Mouse (Mus musculus) gastrocnemius, postnatal 4 days (tissue): ENCODE measurements around the gene Gm21663. TPM values are rescaled to one million over a fixed set of nuclear protein-coding genes. Genes with fewer than 3 reads are reported as not detected.
"Not testable (repeated sequence)": the region's sequence is repeated elsewhere in the genome, so short reads cannot be mapped to it uniquely, and the experiment has no call there.

Experiments
- DNase-seq, 2 experiments: peaks; one replicate each; pipeline ENCODE4 v3.0.0; 2021 to 2022; ENCODE audit warnings: low spot score in 2 of 2, mixed read lengths in 2 of 2
- long read RNA-seq, 2 experiments: library from polyadenylated mRNA; stranded (forward); transcript quantifications; one replicate each; pipeline ENCODE4 v2.0.0; 2021
- total RNA-seq, 2 experiments: library from RNA; stranded (reverse); gene quantifications; 2 replicates each; pipeline ENCODE4 v1.2.3; 2021

Gm21663 gene
- not detected for total RNA-seq
- long read RNA-seq, experiment 1: 0 reads
- long read RNA-seq, experiment 2: 0 reads

GRCm38 (mm10) chr5:25942281-25942680 lies at the start of gene Gm21663:
TSS of gene Gm21663 (minus strand) at chr5:25942381.
- DNase-seq: not testable (repeated sequence)

DNA sequence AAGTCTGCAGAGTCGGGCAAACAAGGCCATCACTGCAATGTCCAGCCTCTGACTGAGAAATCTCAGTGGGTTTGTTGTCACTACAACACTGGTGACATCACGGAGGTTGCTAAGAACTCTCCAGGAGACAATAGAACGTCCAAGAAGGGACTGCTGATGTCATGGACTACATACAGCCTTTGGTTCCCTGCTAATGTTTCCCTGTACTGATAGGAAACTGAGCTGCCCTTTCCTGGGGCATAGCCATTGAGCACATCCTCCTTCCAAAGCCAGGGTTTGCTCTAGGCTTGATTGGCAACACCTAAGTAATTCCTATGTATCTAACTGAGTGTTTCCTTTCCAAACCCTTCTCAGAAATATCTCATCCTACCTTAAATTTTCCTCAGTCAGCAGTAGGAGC lies 46.4 kb upstream of the Gm21663 start, which contains the start of gene Gm21698:
Gm21698 (minus strand) TSS at position 101 of the 400 bp plus-strand sequence.
- not testable (repeated sequence) for DNase-seq

- not testable (repeated sequence) for DNase-seq
Observed at GRCm38 (mm10) chr5:25972563-25972962, 30.4 kb upstream of the Gm21663 start, which contains the start of gene Gm21680. TSS of gene Gm21680 (minus strand) at chr5:25972663.

GRCm38 (mm10) chr5:25957050-25957449 lies 14.9 kb upstream of the Gm21663 start:
- not testable (repeated sequence) for DNase-seq

DNA sequence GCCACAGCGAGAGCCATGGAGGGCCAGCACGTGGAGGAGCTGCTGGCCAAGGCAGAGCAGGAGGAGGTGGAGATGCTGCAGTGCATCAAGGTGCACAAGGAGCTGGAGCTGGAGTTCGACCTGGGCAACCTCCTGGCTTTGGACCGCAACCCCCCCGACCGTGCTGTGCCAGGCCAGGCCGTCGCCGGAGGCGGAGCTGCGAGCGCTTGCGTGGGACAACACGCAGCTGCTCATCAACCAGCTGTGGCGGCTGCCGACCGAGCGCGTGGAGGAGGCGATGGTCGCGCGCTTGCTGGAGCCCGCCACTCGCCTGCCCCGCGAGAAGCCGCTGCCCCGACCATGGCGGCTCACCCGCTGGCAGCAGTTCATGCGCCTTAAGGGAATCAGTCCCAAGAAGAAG lies 14.4 kb upstream of the Gm21663 start:
- not testable (repeated sequence) for DNase-seq

DNA sequence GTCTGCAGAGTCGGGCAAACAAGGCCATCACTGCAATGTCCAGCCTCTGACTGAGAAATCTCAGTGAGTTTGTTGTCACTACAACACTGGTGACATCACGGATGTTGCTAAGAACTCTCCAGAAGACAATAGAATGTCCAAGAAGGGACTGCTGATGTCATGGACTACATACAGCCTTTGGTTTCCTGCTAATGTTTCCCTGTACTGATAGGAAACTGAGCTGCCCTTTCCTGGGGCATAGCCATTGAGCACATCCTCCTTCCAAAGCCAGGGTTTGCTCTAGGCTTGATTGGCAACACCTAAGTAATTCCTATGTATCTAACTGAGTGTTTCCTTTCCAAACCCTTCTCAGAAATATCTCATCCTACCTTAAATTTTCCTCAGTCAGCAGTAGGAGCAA lies 12.1 kb upstream of the Gm21663 start, which contains the start of gene Gm21671:
Gm21671 (minus strand) TSS at position 101 of the 400 bp plus-strand sequence.
- DNase-seq: not testable (repeated sequence)

GRCm38 (mm10) chr5:25945391-25945790 lies 3.2 kb upstream of the Gm21663 start:
- not testable (repeated sequence) for DNase-seq

DNA sequence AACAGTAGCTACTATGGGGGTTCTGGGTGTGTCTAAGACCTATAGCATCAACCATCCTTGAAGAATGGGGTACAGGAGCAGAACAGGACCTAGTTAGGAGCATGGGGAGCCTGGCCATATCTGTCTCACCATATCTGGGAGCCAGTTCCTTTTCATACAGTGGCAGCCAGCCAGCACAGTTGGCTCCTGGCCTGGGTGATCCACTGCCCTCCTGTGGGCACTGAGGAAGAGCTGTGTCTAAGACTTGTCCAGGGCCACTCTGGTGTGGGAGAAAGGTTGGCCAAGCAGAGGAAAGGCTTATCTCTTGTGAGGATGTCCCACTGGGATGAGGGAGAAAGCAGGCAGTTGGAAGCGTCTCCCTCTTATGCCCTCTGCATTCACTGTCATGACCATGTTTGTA lies 50.9 kb downstream of the Gm21663 start:
- peak in 1 of 2 experiments; percentile 33 for DNase-seq

- DNase-seq: no peak
Observed at GRCm38 (mm10) chr5:25889746-25890382, 52.3 kb downstream of the Gm21663 start.

GRCm38 (mm10) chr5:25886708-25887107 lies 55.5 kb downstream of the Gm21663 start:
- no peak for DNase-seq

Other genes starting within 250 kb of the Gm21663 start
- 1 to 10 TPM; 5.3 to 6.0 TPM for gene Xrcc2, start 236.6 kb downstream of the Gm21663 start, total RNA-seq
- gene Actr3b, start 182.4 kb downstream of the Gm21663 start, total RNA-seq: 1 to 10 TPM in 1 of 2 experiments, under 1 TPM in 1; 0.83 to 1.8 TPM
- not detected for gene Gm21671, start 12.0 kb upstream of the Gm21663 start, total RNA-seq
- gene Gm21680, start 30.3 kb upstream of the Gm21663 start, total RNA-seq: not detected
- not detected for gene Gm21698, start 46.3 kb upstream of the Gm21663 start, total RNA-seq
- not detected for gene Gm1979, start 62.4 kb upstream of the Gm21663 start, total RNA-seq
- not detected for gene Gm5862, start 80.5 kb upstream of the Gm21663 start, total RNA-seq
- gene Speer4a, start 97.2 kb upstream of the Gm21663 start, total RNA-seq: not detected
- not detected for gene Gm7347, start 116.2 kb upstream of the Gm21663 start, total RNA-seq
- not detected for gene Gm10471, start 146.9 kb upstream of the Gm21663 start, total RNA-seq
- gene 5031410I06Rik, start 163.0 kb upstream of the Gm21663 start, total RNA-seq: not detected
- gene Gm10220, start 179.0 kb upstream of the Gm21663 start, total RNA-seq: not detected